Mouse (Mus musculus): ENCODE results near the gene Dixdc1.

GRCm38 (mm10) chr9:50756711-50757110 lies 17.4 kb upstream of the Dixdc1 start:
- TF ChIP-seq CTCF (IDR thresholded peaks at IDR 0.05; ENCODE audit: control insufficient read depth, insufficient read depth, low read length): no peak
- TF ChIP-seq POLR2A (IDR thresholded peaks at IDR 0.05; ENCODE audit: borderline replicate concordance, control insufficient read depth, low read depth, low read length): no peak
